Mouse (Mus musculus) CH12.LX (cell line): ENCODE results near the gene Ndufs6. TPM values are rescaled to one million over a fixed set of nuclear protein-coding genes. Genes with fewer than 3 reads are reported as not detected.

Experiments
- DNase-seq: peaks from one replicate; pipeline ENCODE4 v3.0.0-alpha.2; 2013; ENCODE audit errors: extremely low read depth
- H3K27ac ChIP-seq: 2 replicates; pipeline ENCODE4 v1.5.1; 2012; ENCODE audit warnings: low read depth, mild to moderate bottlenecking, control low read depth, moderate library complexity; ENCODE audit not compliant: insufficient read depth
- H3K27me3 ChIP-seq: replicated peaks from 2 replicates; pipeline ENCODE3; 2012; ENCODE audit warnings: inconsistent platforms
- H3K36me3 ChIP-seq, 2 experiments: replicated peaks in 1 of 2; 2 replicates each; pipeline versions ENCODE3 to v1.6.1; 2012; ENCODE audit warnings: inconsistent platforms in 1 of 2, low read length in 1 of 2, mild to moderate bottlenecking in 1 of 2, mixed read lengths in 1 of 2, moderate library complexity in 1 of 2; ENCODE audit not compliant: control insufficient read depth in 1 of 2, insufficient read depth in 1 of 2
- H3K4me1 ChIP-seq, 2 experiments: 2 replicates each; pipeline ENCODE4 v1.6.1; 2012; ENCODE audit warnings: inconsistent platforms in 1 of 2, moderate library complexity in 1 of 2; ENCODE audit not compliant: insufficient read depth in 2 of 2, control insufficient read depth in 1 of 2
- H3K4me2 ChIP-seq: 2 replicates; pipeline ENCODE4 v1.6.1; 2012; ENCODE audit warnings: low read depth, mild to moderate bottlenecking, control low read depth; ENCODE audit not compliant: poor library complexity, insufficient read depth, severe bottlenecking
- H3K4me3 ChIP-seq, 3 experiments: fragments of 150-350 bp in 1 of 3; sonication (generic) in 1 of 3; replicated peaks in 1 of 3; 2 replicates each; pipeline versions ENCODE3 to v1.5.1; 2011 to 2012; ENCODE audit warnings: low read depth in 2 of 3, low read length in 2 of 3, mild to moderate bottlenecking in 2 of 3, moderate library complexity in 2 of 3, control low read depth in 1 of 3, improper control_type of control experiment in 1 of 3, inconsistent platforms in 1 of 3, mixed read lengths in 1 of 3; ENCODE audit not compliant: poor library complexity in 1 of 3
- H3K79me2 ChIP-seq: replicated peaks from 2 replicates; pipeline ENCODE4 v1.6.1; 2012; ENCODE audit warnings: mild to moderate bottlenecking, moderate library complexity; ENCODE audit not compliant: control insufficient read depth, poor library complexity, insufficient read depth, severe bottlenecking; ENCODE audit errors: extremely low read depth
- H3K9ac ChIP-seq: 2 replicates; pipeline ENCODE4 v1.6.1; 2012; ENCODE audit warnings: low read depth, mild to moderate bottlenecking, control low read depth, moderate library complexity; ENCODE audit not compliant: insufficient read depth
- H3K9me3 ChIP-seq: replicated peaks from 2 replicates; pipeline ENCODE3; 2012; ENCODE audit warnings: low read length, inconsistent platforms, mixed read lengths
- CHD2 ChIP-seq: IDR thresholded peaks from 2 replicates; pipeline ENCODE4 v1.6.1; 2011; ENCODE audit warnings: low read length, improper control_type of control experiment
- GABPA ChIP-seq: IDR thresholded peaks from 2 replicates; pipeline ENCODE4 v1.6.1; 2012; ENCODE audit warnings: low read depth, low read length, improper control_type of control experiment, inconsistent platforms; ENCODE audit not compliant: insufficient replicate concordance
- KAT2A ChIP-seq: IDR thresholded peaks from 2 replicates; pipeline ENCODE4 v1.6.1; 2012; ENCODE audit warnings: low read length, improper control_type of control experiment, inconsistent platforms; ENCODE audit not compliant: insufficient replicate concordance
- MAX ChIP-seq: IDR thresholded peaks from 2 replicates; pipeline ENCODE4 v1.6.1; 2011; ENCODE audit warnings: low read length, improper control_type of control experiment
- MEF2A ChIP-seq: IDR thresholded peaks from 2 replicates; pipeline ENCODE4 v1.6.1; 2014; ENCODE audit warnings: low read depth, mild to moderate bottlenecking, inconsistent platforms, low read length, improper control_type of control experiment, borderline replicate concordance
- NELFE ChIP-seq: IDR thresholded peaks from 2 replicates; pipeline ENCODE4 v1.6.1; 2011; ENCODE audit warnings: low read depth, low read length, improper control_type of control experiment
- NRF1 ChIP-seq: IDR thresholded peaks from 2 replicates; pipeline ENCODE4 v1.6.1; 2014; ENCODE audit warnings: low read depth, mild to moderate bottlenecking, inconsistent platforms, low read length, improper control_type of control experiment, moderate library complexity
- PAX5 ChIP-seq: IDR thresholded peaks from 2 replicates; pipeline ENCODE4 v1.6.1; 2012; ENCODE audit warnings: low read length, inconsistent platforms, mixed read lengths
- POLR2AphosphoS2 ChIP-seq: IDR thresholded peaks from 2 replicates; pipeline ENCODE4 v1.6.1; 2011; ENCODE audit warnings: low read depth, low read length, improper control_type of control experiment
- SIN3A ChIP-seq: IDR thresholded peaks from 2 replicates; pipeline ENCODE4 v1.6.1; 2012; ENCODE audit warnings: low read length, improper control_type of control experiment, inconsistent platforms
- TBP ChIP-seq: conservative IDR thresholded peaks from 2 replicates; pipeline ENCODE4 v1.6.1; 2011; ENCODE audit warnings: low read depth, low read length, improper control_type of control experiment
- TCF12 ChIP-seq: IDR thresholded peaks from 2 replicates; pipeline ENCODE4 v1.6.1; 2014; ENCODE audit warnings: low read depth, mild to moderate bottlenecking, inconsistent platforms, low read length, improper control_type of control experiment
- UBTF ChIP-seq: IDR thresholded peaks from 2 replicates; pipeline ENCODE4 v1.6.1; 2012; ENCODE audit warnings: low read depth, mild to moderate bottlenecking, inconsistent platforms, low read length, improper control_type of control experiment, moderate library complexity
- USF1 ChIP-seq: IDR thresholded peaks from 2 replicates; pipeline ENCODE4 v1.6.1; 2014; ENCODE audit warnings: low read depth, mild to moderate bottlenecking, inconsistent platforms, low read length, improper control_type of control experiment
- ZKSCAN1 ChIP-seq: IDR thresholded peaks from 2 replicates; pipeline ENCODE4 v1.6.1; 2012; ENCODE audit warnings: low read depth, inconsistent platforms, low read length, improper control_type of control experiment, borderline replicate concordance
- dilution Hi-C: fragments of 300-500 bp; cut with MboI; formaldehyde crosslinking; loops from 2 replicates; pipeline ENCODE4 v1.14.3; 2020; ENCODE audit warnings: low sequenced_read_pairs; ENCODE audit not compliant: extremely low pct_unique_long_range_greater_than_20kb, extremely low pct_ligation_motif_present
- in situ Hi-C: fragments of 300-500 bp; cut with MboI; formaldehyde crosslinking; loops from 3 replicates; pipeline ENCODE4 v1.14.3; 2019; ENCODE audit warnings: low sequenced_read_pairs, low pct_ligation_motif_present, low pct_unique_long_range_greater_than_20kb, mixed read lengths
- polyA plus RNA-seq: library from polyadenylated mRNA; unstranded; fragments of >175 nt; gene quantifications from 2 replicates; pipeline ENCODE4 v1.2.1, GENCODE M21; 2012; ENCODE audit warnings: low read depth; ENCODE audit not compliant: insufficient read length
- total RNA-seq, 2 experiments: library from RNA; depleted of rRNA; stranded (reverse); fragments of 300-350 nt in 1 of 2; fragments of >200 nt in 1 of 2; gene quantifications; 2 replicates each; pipeline ENCODE4 v1.2.3; 2012 to 2014

The Ndufs6 gene
- total and polyA plus RNA-seq, 3 experiments: 165 to 190 (median 182) TPM

DNA sequence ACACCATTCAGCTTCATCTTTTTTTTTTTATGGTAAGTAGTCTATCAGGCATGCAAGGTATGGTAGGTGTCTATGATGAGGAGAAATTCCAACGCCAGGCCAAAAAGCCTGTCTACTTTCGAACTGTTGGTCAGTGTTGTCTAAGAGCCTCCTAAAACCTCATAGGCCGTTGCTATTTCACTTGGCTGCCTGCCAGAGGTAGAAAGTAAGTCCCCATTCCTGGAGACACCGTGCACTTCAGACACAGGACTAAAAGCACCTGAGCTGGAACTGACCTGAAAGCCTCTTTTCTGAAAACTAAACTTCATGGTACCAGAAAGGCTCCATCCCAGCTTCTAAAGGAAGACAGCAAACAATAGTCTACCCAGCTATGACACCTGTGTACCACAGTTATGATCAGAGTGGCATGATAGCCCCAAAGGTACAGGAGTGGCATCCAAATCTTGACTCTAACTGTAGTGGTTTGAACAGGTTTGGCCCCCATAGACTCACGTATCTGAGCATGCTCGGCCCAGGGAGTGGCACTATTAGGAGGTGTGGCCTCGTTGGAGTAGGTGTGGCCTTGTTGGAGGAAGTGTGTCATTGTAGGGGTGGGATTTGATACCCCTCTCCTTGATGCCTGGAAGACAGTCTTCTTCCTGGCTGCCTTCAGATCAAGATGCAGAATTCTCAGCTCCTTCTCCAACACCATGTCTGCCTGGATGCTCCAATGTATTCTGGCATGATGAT lies 19.7 kb upstream of the Ndufs6 start:
- Histone ChIP-seq H3K79me2 (no peaks in the 10 kb centered on the region), H3K27me3 (peaks cover 9% of the 10 kb centered on the region), H3K4me1 (peaks cover 0 to 6% of the 10 kb centered on the region in 2 experiments; a peak in 3 of 4 replicates), H3K27ac (no peak overlapping the region), H3K9ac (no peak overlapping the region), H3K4me2 (no peak overlapping the region), H3K36me3 (no peaks in the 10 kb centered on the region), H3K4me3 (no peak overlapping the region), H3K9me3 (peaks cover 2% of the 10 kb centered on the region)
- TF ChIP-seq NRF1 (0 out of 2 replicates have a peak, but pooled peaks have one; percentile 30), TCF12 (no peak), GABPA (no peak)
- in situ Hi-C loops: no loop called here
- dilution Hi-C loops: no loop called here
- no peak for DNase-seq

DNA sequence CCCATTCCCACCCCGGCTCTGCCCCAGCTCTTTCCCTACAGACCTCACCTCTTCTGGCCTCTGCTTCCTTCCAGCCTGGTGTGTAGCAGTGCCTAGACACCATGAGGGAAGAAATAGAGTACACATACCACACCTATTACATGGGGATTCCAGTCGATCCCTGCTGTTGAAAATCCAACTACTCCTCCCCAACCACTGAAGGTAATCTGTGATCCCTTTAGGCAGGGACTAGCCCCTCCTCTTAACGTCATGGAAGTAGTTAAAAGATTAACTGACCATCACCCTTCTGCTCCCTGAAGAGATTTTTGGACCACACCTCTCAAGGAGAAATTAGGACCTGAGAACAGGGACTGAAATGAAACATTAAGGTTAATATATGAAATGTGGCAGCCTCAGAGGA lies 18.8 kb upstream of the Ndufs6 start:
- no peak for DNase-seq
- TF ChIP-seq ZKSCAN1 (no peak), USF1 (no peak), POLR2AphosphoS2 (no peak), CHD2 (no peak), KAT2A (no peak)
- Histone ChIP-seq H3K9me3 (peaks cover 2% of the 10 kb centered on the region), H3K4me1 (peaks cover 0 to 6% of the 10 kb centered on the region in 2 experiments; a peak in 3 of 4 replicates), H3K4me3 (no peak overlapping the region), H3K9ac (no peak overlapping the region), H3K79me2 (no peaks in the 10 kb centered on the region), H3K27ac (no peak overlapping the region), H3K27me3 (peaks cover 4% of the 10 kb centered on the region), H3K4me2 (no peak overlapping the region), H3K36me3 (no peaks in the 10 kb centered on the region)
- in situ Hi-C loops: no loop called here
- dilution Hi-C loops: no loop called here

DNA sequence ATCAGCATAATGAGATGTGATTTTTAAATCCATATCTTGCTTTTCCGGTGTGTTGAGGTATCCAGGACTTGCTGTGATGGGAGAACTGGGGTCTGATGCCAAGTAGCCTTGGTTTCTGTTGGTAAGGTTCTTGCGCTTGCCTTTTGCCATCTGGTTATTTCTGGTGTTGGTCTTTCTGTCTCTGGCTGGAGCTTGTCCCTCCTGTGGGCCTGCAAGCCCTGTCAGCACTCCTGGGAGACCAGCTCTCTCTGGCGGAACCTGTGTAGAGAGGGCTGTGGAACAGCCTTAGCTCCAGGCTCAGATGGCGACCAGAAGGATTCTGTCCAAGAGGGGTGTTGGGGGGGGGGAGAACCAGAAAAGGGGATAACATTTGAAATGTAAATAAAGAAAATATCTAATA lies 18.4 kb upstream of the Ndufs6 start:
- no peak overlapping the region for H3K4me2 ChIP-seq
- H3K4me1 ChIP-seq: peaks cover 0 to 6% of the 10 kb centered on the region in 2 experiments; a peak in 3 of 4 replicates
- dilution Hi-C loops (no loop called here), in situ Hi-C loops (no loop called here)
- DNase-seq: no peak
- H3K9ac ChIP-seq: no peak overlapping the region
- no peaks in the 10 kb centered on the region for H3K79me2 ChIP-seq
- no peaks in the 10 kb centered on the region for H3K36me3 ChIP-seq
- H3K27me3 ChIP-seq: peaks cover 4% of the 10 kb centered on the region
- H3K27ac ChIP-seq: no peak overlapping the region
- no peak overlapping the region for H3K4me3 ChIP-seq
- TF ChIP-seq SIN3A (no peak), USF1 (no peak), PAX5 (no peak), MAX (no peak), TBP (no peak), UBTF (no peak), NELFE (no peak), MEF2A (no peak)
- peaks cover 2% of the 10 kb centered on the region for H3K9me3 ChIP-seq
